Mouse (Mus musculus): ENCODE data around the gene Mmrn1. TPM values are rescaled to one million over a fixed set of nuclear protein-coding genes. Genes with fewer than 3 reads are reported as not detected.
"Not testable (repeated sequence)": the region's sequence is repeated elsewhere in the genome, so short reads cannot be mapped to it uniquely, and the experiment has no call there.

The Mmrn1 gene
- not detected for polyA plus RNA-seq (2012; fragmentation: generic; extraction: Trizol)

DNA sequence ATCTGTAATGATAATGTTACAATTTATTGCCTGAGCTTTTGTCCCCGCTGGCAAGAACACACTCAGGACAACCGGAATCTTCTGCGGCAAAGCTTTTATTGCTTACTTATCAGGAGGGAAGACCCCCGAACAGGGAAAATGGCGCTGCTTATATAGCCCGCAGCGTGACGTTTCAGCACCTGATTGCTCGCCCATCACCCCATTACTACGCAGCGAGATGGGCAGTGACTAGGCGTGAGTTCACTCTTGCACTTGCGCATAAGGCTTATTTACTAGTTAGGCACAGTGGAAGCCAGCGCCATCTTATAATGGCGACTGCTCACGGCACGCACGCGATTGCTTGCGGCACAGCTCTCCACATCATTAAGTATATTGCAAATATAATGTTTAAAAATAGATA lies at the start of gene Mmrn1:
Mmrn1 (plus strand) TSS at position 301 of the 400 bp plus-strand sequence.
- H3ac ChIP-seq (ENCODE audit: control insufficient read depth, insufficient read length); H3K4me2 ChIP-seq (ENCODE audit: low read depth); H3K27me3 ChIP-seq (ENCODE audit: control insufficient read depth, insufficient read depth, insufficient read length); H3K4me3 ChIP-seq; H3K36me3 ChIP-seq (ENCODE audit: control insufficient read depth, insufficient read depth); H3K79me2 ChIP-seq (ENCODE audit: control insufficient read depth, insufficient read depth): not testable (repeated sequence)

GRCm38 (mm10) chr6:60880362-60880761 lies 44.4 kb upstream of the Mmrn1 start:
- H3K79me2 ChIP-seq (ENCODE audit: control insufficient read depth, insufficient read depth): no peaks in the 10 kb centered on the region
- no peak overlapping the region for H3ac ChIP-seq (ENCODE audit: control insufficient read depth, insufficient read length)
- H3K4me3 ChIP-seq: no peak overlapping the region
- no peak for TF ChIP-seq CEBPB (IDR thresholded peaks at IDR 0.05; ENCODE audit: insufficient read depth, poor library complexity, severe bottlenecking)
- no peak for TF ChIP-seq POLR2A (IDR thresholded peaks at IDR 0.05; ENCODE audit: insufficient read length, low read depth)
- TF ChIP-seq REST (IDR thresholded peaks at IDR 0.05; ENCODE audit: insufficient read depth, insufficient read length): no peak
- TF ChIP-seq USF1 (IDR thresholded peaks at IDR 0.05; ENCODE audit: low read depth): no peak
- TF ChIP-seq MYOG (IDR thresholded peaks at IDR 0.05; ENCODE audit: control insufficient read depth in 1 of 3, insufficient read depth in 1 of 3, insufficient read length in 2 of 3, low read depth in 2 of 3): no peak
- TF ChIP-seq TCF3 (IDR thresholded peaks at IDR 0.05; ENCODE audit: insufficient read length, low read depth): no peak
- no peak for TF ChIP-seq POLR2AphosphoS2 (IDR thresholded peaks at IDR 0.05; ENCODE audit: insufficient read length, low read depth)
- TF ChIP-seq TCF12 (IDR thresholded peaks at IDR 0.05; ENCODE audit: insufficient read depth, poor library complexity, severe bottlenecking): no peak
- TF ChIP-seq MYOD1 (IDR thresholded peaks at IDR 0.05; ENCODE audit: control insufficient read depth in 1 of 3, insufficient read length in 2 of 3, low read depth in 2 of 3): no peak
- TF ChIP-seq E2F4 (IDR thresholded peaks at IDR 0.05; ENCODE audit: insufficient read depth): no peak
- TF ChIP-seq MAX (IDR thresholded peaks at IDR 0.05; ENCODE audit: low read depth): no peak
- TF ChIP-seq SRF (IDR thresholded peaks at IDR 0.05; ENCODE audit: control insufficient read depth, insufficient read length, low read depth): no peak
- no peaks in the 10 kb centered on the region for H3K36me3 ChIP-seq (ENCODE audit: control insufficient read depth, insufficient read depth)
- H3K27me3 ChIP-seq (ENCODE audit: control insufficient read depth, insufficient read depth, insufficient read length): no peaks in the 10 kb centered on the region
- H3K4me2 ChIP-seq (ENCODE audit: low read depth): no peak overlapping the region

- Histone ChIP-seq H3K4me3 (no peak overlapping the region), H3K4me2 (ENCODE audit: low read depth) (no peak overlapping the region)
Measured at GRCm38 (mm10) chr6:60881534-60881933, 43.2 kb upstream of the Mmrn1 start.

DNA sequence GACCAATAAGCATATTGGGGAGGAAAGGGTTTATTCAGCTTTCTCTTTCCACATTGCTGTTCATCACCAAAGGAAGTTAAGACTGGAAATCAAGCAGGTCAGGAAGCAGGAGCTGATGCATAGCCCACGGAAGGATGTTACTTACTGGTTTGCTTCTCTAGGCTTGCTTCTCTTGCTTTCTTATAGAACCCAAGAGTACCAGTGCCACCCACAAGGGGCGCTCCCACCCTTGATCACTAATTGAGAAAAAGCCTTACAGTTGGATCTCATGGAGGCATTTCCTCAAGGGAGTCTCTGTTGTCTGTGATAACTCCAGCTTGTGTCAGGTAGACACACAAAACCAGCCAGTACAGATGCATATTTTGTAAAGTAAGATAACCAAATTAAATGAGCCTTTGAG lies 17.5 kb upstream of the Mmrn1 start:
- Histone ChIP-seq H3K4me3 (no peak overlapping the region), H3K79me2 (ENCODE audit: control insufficient read depth, insufficient read depth) (no peaks in the 10 kb centered on the region), H3K36me3 (ENCODE audit: control insufficient read depth, insufficient read depth) (no peaks in the 10 kb centered on the region), H3K27me3 (ENCODE audit: control insufficient read depth, insufficient read depth, insufficient read length) (no peaks in the 10 kb centered on the region), H3K4me2 (ENCODE audit: low read depth) (no peak overlapping the region), H3ac (ENCODE audit: control insufficient read depth, insufficient read length) (no peak overlapping the region)
- TF ChIP-seq CEBPB (IDR thresholded peaks at IDR 0.05; ENCODE audit: insufficient read depth, poor library complexity, severe bottlenecking) (no peak), SRF (IDR thresholded peaks at IDR 0.05; ENCODE audit: control insufficient read depth, insufficient read length, low read depth) (no peak), USF1 (IDR thresholded peaks at IDR 0.05; ENCODE audit: low read depth) (no peak)

More at GRCm38 (mm10) chr6:60881534-60881933, 43.2 kb upstream of the Mmrn1 start:
- TF ChIP-seq SRF (IDR thresholded peaks at IDR 0.05; ENCODE audit: control insufficient read depth, insufficient read length, low read depth): no peak
- TF ChIP-seq CEBPB (IDR thresholded peaks at IDR 0.05; ENCODE audit: insufficient read depth, poor library complexity, severe bottlenecking): no peak
- TF ChIP-seq TCF3 (IDR thresholded peaks at IDR 0.05; ENCODE audit: insufficient read length, low read depth): no peak
- no peak for TF ChIP-seq USF1 (IDR thresholded peaks at IDR 0.05; ENCODE audit: low read depth)
- TF ChIP-seq TCF12 (IDR thresholded peaks at IDR 0.05; ENCODE audit: insufficient read depth, poor library complexity, severe bottlenecking): no peak
- no peak for TF ChIP-seq MYOD1 (IDR thresholded peaks at IDR 0.05; ENCODE audit: control insufficient read depth in 1 of 3, insufficient read length in 2 of 3, low read depth in 2 of 3)
- no peak for TF ChIP-seq E2F4 (IDR thresholded peaks at IDR 0.05; ENCODE audit: insufficient read depth)
- TF ChIP-seq MYOG (IDR thresholded peaks at IDR 0.05; ENCODE audit: control insufficient read depth in 1 of 3, insufficient read depth in 1 of 3, insufficient read length in 2 of 3, low read depth in 2 of 3): no peak
- no peak for TF ChIP-seq REST (IDR thresholded peaks at IDR 0.05; ENCODE audit: insufficient read depth, insufficient read length)
- TF ChIP-seq POLR2AphosphoS2 (IDR thresholded peaks at IDR 0.05; ENCODE audit: insufficient read length, low read depth): no peak
- TF ChIP-seq POLR2A (IDR thresholded peaks at IDR 0.05; ENCODE audit: insufficient read length, low read depth): no peak
- no peak for TF ChIP-seq MAX (IDR thresholded peaks at IDR 0.05; ENCODE audit: low read depth)
- no peaks in the 10 kb centered on the region for H3K36me3 ChIP-seq (ENCODE audit: control insufficient read depth, insufficient read depth)
- no peak overlapping the region for H3ac ChIP-seq (ENCODE audit: control insufficient read depth, insufficient read length)
- H3K27me3 ChIP-seq (ENCODE audit: control insufficient read depth, insufficient read depth, insufficient read length): no peaks in the 10 kb centered on the region
- no peaks in the 10 kb centered on the region for H3K79me2 ChIP-seq (ENCODE audit: control insufficient read depth, insufficient read depth)

GRCm38 (mm10) chr6:60931364-60931763 lies 6.6 kb downstream of the Mmrn1 start:
- Histone ChIP-seq H3K4me3 (no peak overlapping the region), H3K27me3 (ENCODE audit: control insufficient read depth, insufficient read depth, insufficient read length) (no peaks in the 10 kb centered on the region), H3K36me3 (ENCODE audit: control insufficient read depth, insufficient read depth) (no peaks in the 10 kb centered on the region), H3K4me2 (ENCODE audit: low read depth) (no peak overlapping the region), H3K79me2 (ENCODE audit: control insufficient read depth, insufficient read depth) (no peaks in the 10 kb centered on the region), H3ac (ENCODE audit: control insufficient read depth, insufficient read length) (no peak overlapping the region)
- no peak for TF ChIP-seq E2F4 (IDR thresholded peaks at IDR 0.05; ENCODE audit: insufficient read depth)
- no peak for TF ChIP-seq REST (IDR thresholded peaks at IDR 0.05; ENCODE audit: insufficient read depth, insufficient read length)
- TF ChIP-seq MYOD1 (IDR thresholded peaks at IDR 0.05; ENCODE audit: control insufficient read depth in 1 of 3, insufficient read length in 2 of 3, low read depth in 2 of 3): no peak
- TF ChIP-seq MYOG (IDR thresholded peaks at IDR 0.05; ENCODE audit: control insufficient read depth in 1 of 3, insufficient read depth in 1 of 3, insufficient read length in 2 of 3, low read depth in 2 of 3): no peak
- no peak for TF ChIP-seq CEBPB (IDR thresholded peaks at IDR 0.05; ENCODE audit: insufficient read depth, poor library complexity, severe bottlenecking)
- no peak for TF ChIP-seq MAX (IDR thresholded peaks at IDR 0.05; ENCODE audit: low read depth)
- TF ChIP-seq USF1 (IDR thresholded peaks at IDR 0.05; ENCODE audit: low read depth): no peak
- no peak for TF ChIP-seq TCF12 (IDR thresholded peaks at IDR 0.05; ENCODE audit: insufficient read depth, poor library complexity, severe bottlenecking)
- no peak for TF ChIP-seq POLR2A (IDR thresholded peaks at IDR 0.05; ENCODE audit: insufficient read length, low read depth)
- no peak for TF ChIP-seq POLR2AphosphoS2 (IDR thresholded peaks at IDR 0.05; ENCODE audit: insufficient read length, low read depth)
- no peak for TF ChIP-seq TCF3 (IDR thresholded peaks at IDR 0.05; ENCODE audit: insufficient read length, low read depth)
- no peak for TF ChIP-seq SRF (IDR thresholded peaks at IDR 0.05; ENCODE audit: control insufficient read depth, insufficient read length, low read depth)

Measured in myocyte (in vitro differentiated cells).